Mouse (Mus musculus): ENCODE results near the gene Kbtbd4. TPM values are rescaled to one million over a fixed set of nuclear protein-coding genes. Genes with fewer than 3 reads are reported as not detected.

Kbtbd4 gene
- total RNA-seq, 1 experiment: 19.0 TPM

GRCm38 (mm10) chr2:90910861-90911260, 6.3 kb downstream of the Kbtbd4 start:
- Histone ChIP-seq H3K9ac (ENCODE audit: insufficient read depth, low read depth, low read length, poor library complexity, severe bottlenecking) (no peak overlapping the region), H3K27ac (ENCODE audit: insufficient read depth, low read depth, low read length, poor library complexity, severe bottlenecking) (no peak overlapping the region), H3K4me3 (ENCODE audit: insufficient read depth in 1 of 2, low read depth in 1 of 2, low read length in 2 of 2, poor library complexity in 1 of 2, severe bottlenecking in 1 of 2) (no peak overlapping the region), H3K36me3 (ENCODE audit: control insufficient read depth, insufficient read depth, low read length, poor library complexity, severe bottlenecking) (peaks cover 18% of the 10 kb centered on the region), H3K9me3 (ENCODE audit: control insufficient read depth, insufficient read depth, low read depth, low read length) (no peaks in the 10 kb centered on the region), H3K4me1 (ENCODE audit: control insufficient read depth in 2 of 2, insufficient read depth in 2 of 2, low read length in 2 of 2, poor library complexity in 1 of 2) (no peaks in the 10 kb centered on the region)
- in situ Hi-C loops (cut with MboI; ENCODE audit: low sequenced_read_pairs in 2 of 2, unreplicated experiment in 2 of 2): no loop called here
- TF ChIP-seq ZNF384 (IDR thresholded peaks at IDR 0.05; ENCODE audit: low read depth, low read length) (no peak), HCFC1 (IDR thresholded peaks at IDR 0.05; ENCODE audit: borderline replicate concordance, insufficient read depth, low read length) (no peak), CHD2 (IDR thresholded peaks at IDR 0.05; ENCODE audit: low read depth, low read length) (no peak), ZC3H11A (IDR thresholded peaks at IDR 0.05; ENCODE audit: borderline replicate concordance, low read depth, low read length) (no peak), MAFK (IDR thresholded peaks at IDR 0.05; ENCODE audit: insufficient read depth, low read depth, low read length) (no peak)
- no peak for DNase-seq (ENCODE audit: low read depth, low spot score)

- no peaks in the 10 kb centered on the region for H3K4me1 ChIP-seq (ENCODE audit: control insufficient read depth in 2 of 2, insufficient read depth in 2 of 2, low read length in 2 of 2, poor library complexity in 1 of 2)
- H3K27ac ChIP-seq (ENCODE audit: insufficient read depth, low read depth, low read length, poor library complexity, severe bottlenecking): no peak overlapping the region
- H3K4me3 ChIP-seq (ENCODE audit: insufficient read depth in 1 of 2, low read depth in 1 of 2, low read length in 2 of 2, poor library complexity in 1 of 2, severe bottlenecking in 1 of 2): no peak overlapping the region
- no peak for TF ChIP-seq HCFC1 (IDR thresholded peaks at IDR 0.05; ENCODE audit: borderline replicate concordance, insufficient read depth, low read length)
- no peak for TF ChIP-seq ZNF384 (IDR thresholded peaks at IDR 0.05; ENCODE audit: low read depth, low read length)
- no peak for TF ChIP-seq CHD2 (IDR thresholded peaks at IDR 0.05; ENCODE audit: low read depth, low read length)
- TF ChIP-seq MAFK (IDR thresholded peaks at IDR 0.05; ENCODE audit: insufficient read depth, low read depth, low read length): no peak
- no peak for DNase-seq (ENCODE audit: low read depth, low spot score)
- H3K36me3 ChIP-seq (ENCODE audit: control insufficient read depth, insufficient read depth, low read length, poor library complexity, severe bottlenecking): peaks cover 18% of the 10 kb centered on the region
- in situ Hi-C loops (cut with MboI; ENCODE audit: low sequenced_read_pairs in 2 of 2, unreplicated experiment in 2 of 2): no loop called here
- H3K9me3 ChIP-seq (ENCODE audit: control insufficient read depth, insufficient read depth, low read depth, low read length): no peaks in the 10 kb centered on the region
- H3K9ac ChIP-seq (ENCODE audit: insufficient read depth, low read depth, low read length, poor library complexity, severe bottlenecking): no peak overlapping the region
Observed at GRCm38 (mm10) chr2:90911668-90912067, 7.1 kb downstream of the Kbtbd4 start.

GRCm38 (mm10) chr2:90913671-90914070, 9.1 kb downstream of the Kbtbd4 start:
- no peak overlapping the region for H3K27ac ChIP-seq (ENCODE audit: insufficient read depth, low read depth, low read length, poor library complexity, severe bottlenecking)
- in situ Hi-C loops (cut with MboI; ENCODE audit: low sequenced_read_pairs in 2 of 2, unreplicated experiment in 2 of 2): no loop called here
- H3K4me1 ChIP-seq (ENCODE audit: control insufficient read depth in 2 of 2, insufficient read depth in 2 of 2, low read length in 2 of 2, poor library complexity in 1 of 2): no peaks in the 10 kb centered on the region
- DNase-seq (ENCODE audit: low read depth, low spot score): no peak
- no peaks in the 10 kb centered on the region for H3K9me3 ChIP-seq (ENCODE audit: control insufficient read depth, insufficient read depth, low read depth, low read length)
- H3K36me3 ChIP-seq (ENCODE audit: control insufficient read depth, insufficient read depth, low read length, poor library complexity, severe bottlenecking): peaks cover 15% of the 10 kb centered on the region
- no peak overlapping the region for H3K9ac ChIP-seq (ENCODE audit: insufficient read depth, low read depth, low read length, poor library complexity, severe bottlenecking)
- H3K4me3 ChIP-seq (ENCODE audit: insufficient read depth in 1 of 2, low read depth in 1 of 2, low read length in 2 of 2, poor library complexity in 1 of 2, severe bottlenecking in 1 of 2): no peak overlapping the region
- TF ChIP-seq HCFC1 (IDR thresholded peaks at IDR 0.05; ENCODE audit: borderline replicate concordance, insufficient read depth, low read length): no peak
- TF ChIP-seq MAFK (IDR thresholded peaks at IDR 0.05; ENCODE audit: insufficient read depth, low read depth, low read length): no peak
- TF ChIP-seq CHD2 (IDR thresholded peaks at IDR 0.05; ENCODE audit: low read depth, low read length): no peak
- no peak for TF ChIP-seq ZNF384 (IDR thresholded peaks at IDR 0.05; ENCODE audit: low read depth, low read length)
- no peak for TF ChIP-seq ZC3H11A (IDR thresholded peaks at IDR 0.05; ENCODE audit: borderline replicate concordance, low read depth, low read length)

- Histone ChIP-seq H3K9me3 (ENCODE audit: control insufficient read depth, insufficient read depth, low read depth, low read length) (no peaks in the 10 kb centered on the region), H3K27ac (ENCODE audit: insufficient read depth, low read depth, low read length, poor library complexity, severe bottlenecking) (no peak overlapping the region), H3K9ac (ENCODE audit: insufficient read depth, low read depth, low read length, poor library complexity, severe bottlenecking) (no peak overlapping the region), H3K4me3 (ENCODE audit: insufficient read depth in 1 of 2, low read depth in 1 of 2, low read length in 2 of 2, poor library complexity in 1 of 2, severe bottlenecking in 1 of 2) (no peak overlapping the region), H3K36me3 (ENCODE audit: control insufficient read depth, insufficient read depth, low read length, poor library complexity, severe bottlenecking) (peaks cover 3% of the 10 kb centered on the region), H3K4me1 (ENCODE audit: control insufficient read depth in 2 of 2, insufficient read depth in 2 of 2, low read length in 2 of 2, poor library complexity in 1 of 2) (no peaks in the 10 kb centered on the region)
- TF ChIP-seq ZC3H11A (IDR thresholded peaks at IDR 0.05; ENCODE audit: borderline replicate concordance, low read depth, low read length) (no peak), HCFC1 (IDR thresholded peaks at IDR 0.05; ENCODE audit: borderline replicate concordance, insufficient read depth, low read length) (no peak), ZNF384 (IDR thresholded peaks at IDR 0.05; ENCODE audit: low read depth, low read length) (no peak), CHD2 (IDR thresholded peaks at IDR 0.05; ENCODE audit: low read depth, low read length) (no peak), MAFK (IDR thresholded peaks at IDR 0.05; ENCODE audit: insufficient read depth, low read depth, low read length) (no peak)
- in situ Hi-C loops (cut with MboI; ENCODE audit: low sequenced_read_pairs in 2 of 2, unreplicated experiment in 2 of 2): no loop called here
- no peak for DNase-seq (ENCODE audit: low read depth, low spot score)
Observed at GRCm38 (mm10) chr2:90915516-90915915, 11.0 kb downstream of the Kbtbd4 start.

Measured in ES-E14 (cell line).